Mouse (Mus musculus): ENCODE results near the gene Ahnak. TPM values are rescaled to one million over a fixed set of nuclear protein-coding genes. Genes with fewer than 3 reads are reported as not detected.
"Not testable (repeated sequence)": the region's sequence is repeated elsewhere in the genome, so short reads cannot be mapped to it uniquely, and the experiment has no call there.

Gene Ahnak
- total RNA-seq, 2 experiments from 2014 or later, result 20.0 to 30.2 TPM

GRCm38 (mm10) chr19:8967373-8967743 lies 21.7 kb upstream of the Ahnak start:
- no peak for ATAC-seq (replicated peaks; ENCODE audit: low FRiP score, poor library complexity, severe bottlenecking)

- no peak for ATAC-seq (replicated peaks; ENCODE audit: low FRiP score, poor library complexity, severe bottlenecking)
Observed at GRCm38 (mm10) chr19:8967893-8968292, 21.2 kb upstream of the Ahnak start.

- not testable (repeated sequence) for ATAC-seq (replicated peaks; ENCODE audit: low FRiP score, poor library complexity, severe bottlenecking)
Observed at GRCm38 (mm10) chr19:8972491-8972890, 16.6 kb upstream of the Ahnak start.

- ATAC-seq (replicated peaks; ENCODE audit: low FRiP score, poor library complexity, severe bottlenecking), result no peak
Observed at GRCm38 (mm10) chr19:8974638-8975037, 14.4 kb upstream of the Ahnak start.

- ATAC-seq (replicated peaks; ENCODE audit: low FRiP score, poor library complexity, severe bottlenecking), result no peak
Observed at GRCm38 (mm10) chr19:8975491-8975890, 13.6 kb upstream of the Ahnak start.

- peak; percentile 76 for ATAC-seq (replicated peaks; ENCODE audit: low FRiP score, poor library complexity, severe bottlenecking)
Observed at GRCm38 (mm10) chr19:8976535-8976934, 12.5 kb upstream of the Ahnak start.

GRCm38 (mm10) chr19:8980771-8981170 lies 8.3 kb upstream of the Ahnak start:
- no peak for ATAC-seq (replicated peaks; ENCODE audit: low FRiP score, poor library complexity, severe bottlenecking)

- no peak for ATAC-seq (replicated peaks; ENCODE audit: low FRiP score, poor library complexity, severe bottlenecking)
Observed at GRCm38 (mm10) chr19:8981450-8982168, 7.5 kb upstream of the Ahnak start.

- no peak for ATAC-seq (replicated peaks; ENCODE audit: low FRiP score, poor library complexity, severe bottlenecking)
Observed at GRCm38 (mm10) chr19:8982303-8983149, 6.6 kb upstream of the Ahnak start.

- no peak for ATAC-seq (replicated peaks; ENCODE audit: low FRiP score, poor library complexity, severe bottlenecking)
Observed at GRCm38 (mm10) chr19:8983150-8983650, 5.9 kb upstream of the Ahnak start.

GRCm38 (mm10) chr19:8984255-8984868 lies 4.7 kb upstream of the Ahnak start:
- ATAC-seq (replicated peaks; ENCODE audit: low FRiP score, poor library complexity, severe bottlenecking), result no peak

- no peak for ATAC-seq (replicated peaks; ENCODE audit: low FRiP score, poor library complexity, severe bottlenecking)
Observed at GRCm38 (mm10) chr19:8985891-8986290, 3.2 kb upstream of the Ahnak start.

- ATAC-seq (replicated peaks; ENCODE audit: low FRiP score, poor library complexity, severe bottlenecking), result no peak
Observed at GRCm38 (mm10) chr19:8987816-8988215, 1.3 kb upstream of the Ahnak start.

- ATAC-seq (replicated peaks; ENCODE audit: low FRiP score, poor library complexity, severe bottlenecking), result no peak
Observed at GRCm38 (mm10) chr19:8988346-8989065, 578 bp upstream of the Ahnak start.

GRCm38 (mm10) chr19:8989567-8990431 lies 715 bp downstream of the Ahnak start:
- ATAC-seq (replicated peaks; ENCODE audit: low FRiP score, poor library complexity, severe bottlenecking), result no peak

GRCm38 (mm10) chr19:8990432-8991102 lies 1.5 kb downstream of the Ahnak start:
- no peak for ATAC-seq (replicated peaks; ENCODE audit: low FRiP score, poor library complexity, severe bottlenecking)

GRCm38 (mm10) chr19:8991245-8991870 lies 2.3 kb downstream of the Ahnak start:
- no peak for ATAC-seq (replicated peaks; ENCODE audit: low FRiP score, poor library complexity, severe bottlenecking)

All from erythroblast, adult 5-6 weeks (primary cell).